Mouse (Mus musculus): ENCODE data around the gene Foxo1. TPM values are rescaled to one million over a fixed set of nuclear protein-coding genes. Genes with fewer than 3 reads are reported as not detected.

The Foxo1 gene
- total and polyA plus RNA-seq, 3 experiments, result 0.31 to 2.5 TPM; not detected in 1

DNA sequence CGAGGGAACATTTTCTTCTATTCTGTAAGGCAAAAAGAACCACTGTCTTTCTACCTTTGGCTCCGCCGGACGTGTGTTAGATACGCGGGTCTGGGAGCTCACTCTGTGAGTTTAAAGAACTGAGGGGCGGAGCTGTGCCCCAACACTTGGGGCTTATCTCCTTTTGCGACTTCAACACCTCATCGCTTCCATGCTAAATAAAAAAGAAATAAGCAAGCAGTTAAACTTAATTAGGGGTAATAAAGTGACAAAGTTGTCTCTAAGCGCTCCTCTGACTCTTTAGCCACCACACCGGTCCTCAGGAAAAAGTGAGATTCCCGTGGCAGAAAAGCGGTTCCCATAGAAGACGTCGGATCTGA is 864 bp upstream of the Foxo1 start:
- peak; percentile 78 for DNase-seq (ENCODE audit: low read depth, low spot score)
- Histone ChIP-seq H3K36me3 (ENCODE audit: control insufficient read depth in 1 of 2, insufficient read depth in 2 of 2, low read length in 2 of 2) (no peaks in the 10 kb centered on the region), H3K27ac (ENCODE audit: control insufficient read depth, low read depth, low read length) (peak overlapping the region; percentile 8; the same call in 1 of the 2 replicates), H3K79me2 (ENCODE audit: control insufficient read depth, insufficient read depth, low read length, poor library complexity) (peaks cover 13% of the 10 kb centered on the region), H3K4me1 (ENCODE audit: control insufficient read depth in 1 of 2, insufficient read depth in 2 of 2, low read length in 2 of 2) (no peaks in the 10 kb centered on the region), H3K4me3 (ENCODE audit: control insufficient read depth in 1 of 2, insufficient read depth in 1 of 2, low read depth in 2 of 2, low read length in 2 of 2) (peak overlapping the region; percentile 64 to 94), H3K9me3 (replicated peaks; ENCODE audit: insufficient read depth, low read length) (no peaks in the 10 kb centered on the region), H3K27me3 (ENCODE audit: control insufficient read depth in 1 of 2, insufficient read depth in 2 of 2, low read length in 2 of 2) (0 out of 4 replicates have a peak, but pooled peaks cover 0 to 1% of the 10 kb centered on the region in 2 experiments), H3K9ac (ENCODE audit: control insufficient read depth, low read depth, low read length, poor library complexity, severe bottlenecking) (peak overlapping the region; percentile 63)
- TF ChIP-seq USF2 (IDR thresholded peaks at IDR 0.05; ENCODE audit: borderline replicate concordance in 1 of 2, insufficient read depth in 1 of 2, low read depth in 1 of 2, low read length in 2 of 2) (no peak), MAX (IDR thresholded peaks at IDR 0.05; ENCODE audit: low read length) (peak; percentile 13; the same call in 1 of the 2 replicates), MXI1 (IDR thresholded peaks at IDR 0.05; ENCODE audit: low read depth, low read length) (peak; percentile 40; the same call in 1 of the 2 replicates), SIN3A (IDR thresholded peaks at IDR 0.05; ENCODE audit: low read length) (peak; percentile 56), NRF1 (IDR thresholded peaks at IDR 0.05; ENCODE audit: insufficient read depth, low read depth, low read length, poor library complexity, severe bottlenecking) (no peak), POLR2AphosphoS2 (IDR thresholded peaks at IDR 0.05; ENCODE audit: low read length) (no peak), CTCF (IDR thresholded peaks at IDR 0.05 in 2 of 3, conservative IDR thresholded peaks at IDR 0.05 in 1 of 3; ENCODE audit: control insufficient read depth in 1 of 3, insufficient read depth in 1 of 3, low read depth in 2 of 3, low read length in 3 of 3, poor library complexity in 1 of 3, severe bottlenecking in 1 of 3) (no peak), GATA1 (IDR thresholded peaks at IDR 0.05; ENCODE audit: low read depth, low read length) (peak; percentile 72), ZC3H11A (IDR thresholded peaks at IDR 0.05; ENCODE audit: low read depth, low read length) (no peak), E2F4 (IDR thresholded peaks at IDR 0.05; ENCODE audit: borderline replicate concordance, low read depth, low read length) (no peak), ZMIZ1 (IDR thresholded peaks at IDR 0.05; ENCODE audit: low read depth, low read length) (no peak), KAT2A (conservative IDR thresholded peaks at IDR 0.05; ENCODE audit: low read depth, low read length) (no peak; the same call in 1 of the 2 replicates)

DNA sequence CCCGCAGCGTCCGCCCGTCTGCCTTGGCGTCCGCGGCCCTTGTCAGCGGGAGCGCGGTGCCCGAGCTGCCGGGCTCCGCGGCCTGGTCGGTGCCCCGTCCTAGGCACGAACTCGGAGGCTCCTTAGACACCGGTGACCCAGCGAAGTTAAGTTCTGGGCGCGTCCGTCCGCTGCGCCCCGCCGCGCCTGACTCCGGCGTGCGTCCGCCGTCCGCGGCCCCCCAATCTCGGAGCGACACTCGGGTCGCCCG is 276 bp downstream of the Foxo1 start:
- peak overlapping the region; percentile 61 for H3K27ac ChIP-seq (ENCODE audit: control insufficient read depth, low read depth, low read length)
- H3K27me3 ChIP-seq (ENCODE audit: control insufficient read depth in 1 of 2, insufficient read depth in 2 of 2, low read length in 2 of 2), result 0 out of 4 replicates have a peak, but pooled peaks cover 0 to 1% of the 10 kb centered on the region in 2 experiments

DNA sequence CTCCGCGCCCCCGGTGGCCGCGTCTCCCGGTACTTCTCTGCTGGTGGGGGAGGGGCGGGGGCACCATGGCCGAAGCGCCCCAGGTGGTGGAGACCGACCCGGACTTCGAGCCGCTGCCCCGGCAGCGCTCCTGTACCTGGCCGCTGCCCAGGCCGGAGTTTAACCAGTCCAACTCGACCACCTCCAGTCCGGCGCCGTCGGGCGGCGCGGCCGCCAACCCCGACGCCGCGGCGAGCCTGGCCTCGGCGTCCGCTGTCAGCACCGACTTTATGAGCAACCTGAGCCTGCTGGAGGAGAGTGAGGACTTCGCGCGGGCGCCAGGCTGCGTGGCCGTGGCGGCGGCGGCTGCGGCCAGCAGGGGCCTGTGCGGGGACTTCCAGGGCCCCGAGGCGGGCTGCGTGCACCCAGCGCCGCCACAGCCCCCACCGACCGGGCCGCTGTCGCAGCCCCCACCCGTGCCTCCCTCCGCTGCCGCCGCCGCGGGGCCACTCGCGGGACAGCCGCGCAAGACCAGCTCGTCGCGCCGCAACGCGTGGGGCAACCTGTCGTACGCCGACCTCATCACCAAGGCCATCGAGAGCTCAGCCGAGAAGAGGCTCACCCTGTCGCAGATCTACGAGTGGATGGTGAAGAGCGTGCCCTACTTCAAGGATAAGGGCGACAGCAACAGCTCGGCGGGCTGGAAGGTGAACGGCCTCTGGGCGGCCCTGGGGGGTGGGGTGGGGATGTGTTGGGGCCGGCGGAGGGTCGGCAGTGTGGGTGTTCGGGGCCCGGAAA is 789 bp downstream of the Foxo1 start:
- Histone ChIP-seq H3K4me3 (ENCODE audit: control insufficient read depth in 1 of 2, insufficient read depth in 1 of 2, low read depth in 2 of 2, low read length in 2 of 2) (peak overlapping the region; percentile 77 to 96), H3K79me2 (ENCODE audit: control insufficient read depth, insufficient read depth, low read length, poor library complexity) (peaks cover 13% of the 10 kb centered on the region), H3K9me3 (replicated peaks; ENCODE audit: insufficient read depth, low read length) (no peaks in the 10 kb centered on the region), H3K36me3 (ENCODE audit: control insufficient read depth in 1 of 2, insufficient read depth in 2 of 2, low read length in 2 of 2) (no peaks in the 10 kb centered on the region), H3K4me1 (ENCODE audit: control insufficient read depth in 1 of 2, insufficient read depth in 2 of 2, low read length in 2 of 2) (no peaks in the 10 kb centered on the region), H3K27me3 (ENCODE audit: control insufficient read depth in 1 of 2, insufficient read depth in 2 of 2, low read length in 2 of 2) (0 out of 4 replicates have a peak, but pooled peaks cover 0 to 1% of the 10 kb centered on the region in 2 experiments), H3K9ac (ENCODE audit: control insufficient read depth, low read depth, low read length, poor library complexity, severe bottlenecking) (peak overlapping the region; percentile 97), H3K27ac (ENCODE audit: control insufficient read depth, low read depth, low read length) (no peak overlapping the region; the same call in 1 of the 2 replicates)
- TF ChIP-seq EP300 (IDR thresholded peaks at IDR 0.05; ENCODE audit: low read depth in 1 of 2, low read length in 2 of 2) (no peak), NELFE (IDR thresholded peaks at IDR 0.05; ENCODE audit: low read depth, low read length) (no peak), KAT2A (conservative IDR thresholded peaks at IDR 0.05; ENCODE audit: low read depth, low read length) (no peak), TCF12 (IDR thresholded peaks at IDR 0.05; ENCODE audit: low read depth, low read length) (no peak), MYC (IDR thresholded peaks at IDR 0.05; ENCODE audit: low read depth, low read length) (no peak), TAL1 (IDR thresholded peaks at IDR 0.05; ENCODE audit: low read length) (no peak), UBTF (IDR thresholded peaks at IDR 0.05; ENCODE audit: borderline replicate concordance, insufficient read depth, low read depth, low read length) (no peak)
- peak; percentile 39 for DNase-seq (ENCODE audit: low read depth, low spot score)

More for the DNA sequence above, 276 bp downstream of the Foxo1 start:
- TF ChIP-seq SIN3A (IDR thresholded peaks at IDR 0.05; ENCODE audit: low read length) (peak; percentile 11; the same call in 1 of the 2 replicates), E2F4 (IDR thresholded peaks at IDR 0.05; ENCODE audit: borderline replicate concordance, low read depth, low read length) (no peak)
- peak overlapping the region; percentile 77 to 96 for H3K4me3 ChIP-seq (ENCODE audit: control insufficient read depth in 1 of 2, insufficient read depth in 1 of 2, low read depth in 2 of 2, low read length in 2 of 2)
- DNase-seq (ENCODE audit: low read depth, low spot score), result no peak
- H3K79me2 ChIP-seq (ENCODE audit: control insufficient read depth, insufficient read depth, low read length, poor library complexity), result peaks cover 13% of the 10 kb centered on the region
- no peaks in the 10 kb centered on the region for H3K9me3 ChIP-seq (replicated peaks; ENCODE audit: insufficient read depth, low read length)
- H3K4me1 ChIP-seq (ENCODE audit: control insufficient read depth in 1 of 2, insufficient read depth in 2 of 2, low read length in 2 of 2), result no peaks in the 10 kb centered on the region
- peak overlapping the region; percentile 97 for H3K9ac ChIP-seq (ENCODE audit: control insufficient read depth, low read depth, low read length, poor library complexity, severe bottlenecking)
- no peaks in the 10 kb centered on the region for H3K36me3 ChIP-seq (ENCODE audit: control insufficient read depth in 1 of 2, insufficient read depth in 2 of 2, low read length in 2 of 2)
